Comparison of ENCODE assay signal across 29 mouse cellular contexts in genomic region chr11:111252226-111252625, GRCm38 (mm10).
"Had no signal": no experiment of that assay in that cellular context is flagged by ENCODE, and none has a peak within 500 bp of the region (broad histone marks: within the 10 kb centered on the region; RNA-seq: fewer than 3 reads in every experiment).

No protein-coding gene starts in this region.

- H3K27me3 ChIP-seq: limb, embryonic 12.5 days; limb, embryonic 13.5 days; limb, embryonic 15.5 days; liver, embryonic 12.5 days; liver, embryonic 13.5 days; liver, embryonic 15.5 days; lung, embryonic 15.5 days; megakaryocyte, embryonic 14.5 days; midbrain, embryonic 12.5 days; midbrain, embryonic 13.5 days; midbrain, embryonic 15.5 days; neural tube, embryonic 12.5 days had no signal

- H3K9me3 ChIP-seq: limb, embryonic 10.5 days; limb, embryonic 12.5 days; limb, embryonic 13.5 days; limb, embryonic 15.5 days; liver, embryonic 12.5 days; liver, embryonic 13.5 days; liver, embryonic 15.5 days; lung, embryonic 15.5 days; megakaryocyte, embryonic 14.5 days; midbrain, embryonic 10.5 days; midbrain, embryonic 12.5 days; midbrain, embryonic 13.5 days; midbrain, embryonic 15.5 days; neural tube, embryonic 12.5 days had no signal

- ATAC-seq: liver, embryonic 12.5 days; liver, postnatal 0 days; lung, postnatal 0 days; midbrain, embryonic 13.5 days; midbrain, embryonic 15.5 days; midbrain, embryonic 16.5 days had no signal

- H3K27ac ChIP-seq: limb, embryonic 10.5 days; limb, embryonic 12.5 days; limb, embryonic 13.5 days; limb, embryonic 15.5 days; liver, embryonic 12.5 days; liver, embryonic 13.5 days; liver, embryonic 14.5 days; liver, embryonic 15.5 days; lung, embryonic 15.5 days; macrophage; midbrain, embryonic 10.5 days; midbrain, embryonic 12.5 days; midbrain, embryonic 13.5 days; midbrain, embryonic 15.5 days; neural tube, embryonic 12.5 days had no signal

- H3K4me1 ChIP-seq: limb, embryonic 10.5 days; limb, embryonic 12.5 days; limb, embryonic 13.5 days; limb, embryonic 15.5 days; liver, embryonic 12.5 days; liver, embryonic 13.5 days; liver, embryonic 15.5 days; lung, embryonic 15.5 days; midbrain, embryonic 10.5 days; midbrain, embryonic 12.5 days; midbrain, embryonic 13.5 days; midbrain, embryonic 15.5 days; neural tube, embryonic 12.5 days had no signal

- H3K4me3 ChIP-seq: limb, embryonic 10.5 days; limb, embryonic 12.5 days; limb, embryonic 13.5 days; limb, embryonic 15.5 days; liver, embryonic 12.5 days; liver, embryonic 13.5 days; liver, embryonic 15.5 days; lung, embryonic 15.5 days; megakaryocyte, embryonic 14.5 days; midbrain, embryonic 10.5 days; midbrain, embryonic 12.5 days; midbrain, embryonic 13.5 days; midbrain, embryonic 15.5 days; myocyte; neural tube, embryonic 12.5 days had no signal

- H3K9ac ChIP-seq: limb, embryonic 12.5 days; limb, embryonic 13.5 days; limb, embryonic 15.5 days; liver, embryonic 12.5 days; liver, embryonic 13.5 days; liver, embryonic 14.5 days; liver, embryonic 15.5 days; liver, postnatal 0 days; lung, embryonic 14.5 days; lung, embryonic 15.5 days; midbrain, embryonic 12.5 days; midbrain, embryonic 13.5 days; midbrain, embryonic 15.5 days; neural tube, embryonic 12.5 days had no signal

- H3K4me2 ChIP-seq: limb, embryonic 12.5 days; limb, embryonic 13.5 days; limb, embryonic 15.5 days; liver, embryonic 11.5 days; liver, embryonic 12.5 days; liver, embryonic 13.5 days; liver, embryonic 15.5 days; lung, embryonic 14.5 days; lung, embryonic 15.5 days; midbrain, embryonic 11.5 days; midbrain, embryonic 12.5 days; midbrain, embryonic 13.5 days; midbrain, embryonic 15.5 days; neural tube, embryonic 12.5 days had no signal

- DNase-seq: left cerebral cortex, postnatal 4 days; liver; liver, embryonic 13.5 days; liver, postnatal 0 days; lung, embryonic 14.5 days; lung, postnatal 10 days; lung, postnatal 14 days; lung, postnatal 4 days; midbrain, embryonic 14.5 days had no signal

- H3K36me3 ChIP-seq: limb, embryonic 10.5 days; limb, embryonic 12.5 days; limb, embryonic 13.5 days; limb, embryonic 15.5 days; liver, embryonic 12.5 days; liver, embryonic 13.5 days; liver, embryonic 15.5 days; lung, embryonic 15.5 days; midbrain, embryonic 10.5 days; midbrain, embryonic 12.5 days; midbrain, embryonic 13.5 days; midbrain, embryonic 15.5 days; neural tube, embryonic 12.5 days had no signal
